7 mouse cellular contexts compared by ENCODE assay signal in genomic region chr6:42349426-42350020, GRCm38 (mm10). TPM values are rescaled to one million over a fixed set of nuclear protein-coding genes. Genes with fewer than 3 reads are reported as not detected.
A peak's percentile ranks its signal among the peaks of the same experiment; 100 is the strongest.
DNase-seq lines count a peak whose midpoint lies in the region; ATAC-seq lines count a peak whose summit lies in the region.

Zyx (plus strand) TSS chr6:42349630.

- peak within 1 kb of the TSS; percentile 90 for H3K4me2 ChIP-seq in intestine, embryonic 15.5 days (replicated peaks)

- ATAC-seq in intestine, embryonic 15.5 days: peak; percentile 97

- peaks cover 41% of the 10 kb centered on the region for H3K4me1 ChIP-seq in intestine, embryonic 15.5 days (replicated peaks)
- H3K4me1 ChIP-seq in midbrain, embryonic 10.5 days: peaks cover 45% of the 10 kb centered on the region

- peak; percentile 97 to 98 for DNase-seq in adrenal gland, adult (ENCODE audit: inconsistent age in 2 of 2, low spot score in 1 of 2)
- peak; percentile 95 for DNase-seq in embryo, embryonic 11 days
- DNase-seq in gastrocnemius, postnatal 36 days: peak; percentile 87 to 92
- DNase-seq in left cerebral cortex, postnatal 25 days (ENCODE audit: low spot score in 2 of 2): peak; percentile 83 to 85
- peak; percentile 94 for DNase-seq in midbrain, embryonic 10.5 days (ENCODE audit: low spot score)
- peak; percentile 78 for DNase-seq in right cerebral cortex, postnatal 4 days

- no peaks in the 10 kb centered on the region for H3K9me3 ChIP-seq in intestine, embryonic 15.5 days
- no peaks in the 10 kb centered on the region for H3K9me3 ChIP-seq in midbrain, embryonic 10.5 days (replicated peaks)

- intact Hi-C loops in gastrocnemius, postnatal 36 days (cut with DNase I): loop anchor here (2.0 kb wide), 2 partner anchors 29 to 233 kb away; no protein-coding TSS in a partner anchor
- intact Hi-C loops in left cerebral cortex, postnatal 25 days (cut with DNase I): loop anchor here (2.0 kb wide), 1 partner anchor 25 kb away; the partner anchor contains the start of gene Fam131b

- peak within 1 kb of the TSS; percentile 98 for H3K27ac ChIP-seq in intestine, embryonic 15.5 days
- H3K27ac ChIP-seq in midbrain, embryonic 10.5 days (replicated peaks): peak within 1 kb of the TSS; percentile 90

- H3K27me3 ChIP-seq in intestine, embryonic 15.5 days (replicated peaks): no peaks in the 10 kb centered on the region
- H3K27me3 ChIP-seq in midbrain, embryonic 10.5 days (ENCODE audit: low read depth, poor library complexity, severe bottlenecking): no peaks in the 10 kb centered on the region

- peak within 1 kb of the TSS; percentile 83 for H3K4me3 ChIP-seq in intestine, embryonic 15.5 days (replicated peaks)
- H3K4me3 ChIP-seq in midbrain, embryonic 10.5 days: peak within 1 kb of the TSS; percentile 91

- under 1% methylated on average over 29 of the region's 36 CpGs for WGBS in intestine, embryonic 15.5 days
- 2% methylated on average over 29 of the region's 36 CpGs for WGBS in midbrain, embryonic 10.5 days

- peak within 1 kb of the TSS; percentile 88 for H3K9ac ChIP-seq in intestine, embryonic 15.5 days

- H3K36me3 ChIP-seq in intestine, embryonic 15.5 days: no peaks in the 10 kb centered on the region
- peaks cover 33% of the 10 kb centered on the region for H3K36me3 ChIP-seq in midbrain, embryonic 10.5 days

RNA-seq across cellular contexts. Expression of gene Zyx, which starts in this region (rescaled TPM):
- total RNA-seq in gastrocnemius, postnatal 36 days (2021): 10 to 100 TPM; 21.9 to 26.6 TPM
- polyA plus RNA-seq in intestine, embryonic 15.5 days (2015; fragmentation: Nextera tagmentation; extraction: Ambion mirVana): 82.7 and 83.4 TPM in 2 replicates
- total RNA-seq in left cerebral cortex, postnatal 25 days (2021): 10 to 100 TPM; 51.4 to 53.4 TPM
- polyA plus RNA-seq in midbrain, embryonic 10.5 days (2016; fragmentation: Nextera tagmentation; extraction: Ambion mirVana): 84.5 and 88.1 TPM in 2 replicates

Comparison
In these comparisons a context has a peak if more than half of its experiments do, and no peak if none do; other contexts are left out.
1. Peak in every context shown above with its lines: DNase-seq, ATAC-seq, H3K4me3 ChIP-seq and H3K27ac ChIP-seq.